Mouse (Mus musculus): ENCODE measurements around the gene Galk1.

The Galk1 gene

DNA sequence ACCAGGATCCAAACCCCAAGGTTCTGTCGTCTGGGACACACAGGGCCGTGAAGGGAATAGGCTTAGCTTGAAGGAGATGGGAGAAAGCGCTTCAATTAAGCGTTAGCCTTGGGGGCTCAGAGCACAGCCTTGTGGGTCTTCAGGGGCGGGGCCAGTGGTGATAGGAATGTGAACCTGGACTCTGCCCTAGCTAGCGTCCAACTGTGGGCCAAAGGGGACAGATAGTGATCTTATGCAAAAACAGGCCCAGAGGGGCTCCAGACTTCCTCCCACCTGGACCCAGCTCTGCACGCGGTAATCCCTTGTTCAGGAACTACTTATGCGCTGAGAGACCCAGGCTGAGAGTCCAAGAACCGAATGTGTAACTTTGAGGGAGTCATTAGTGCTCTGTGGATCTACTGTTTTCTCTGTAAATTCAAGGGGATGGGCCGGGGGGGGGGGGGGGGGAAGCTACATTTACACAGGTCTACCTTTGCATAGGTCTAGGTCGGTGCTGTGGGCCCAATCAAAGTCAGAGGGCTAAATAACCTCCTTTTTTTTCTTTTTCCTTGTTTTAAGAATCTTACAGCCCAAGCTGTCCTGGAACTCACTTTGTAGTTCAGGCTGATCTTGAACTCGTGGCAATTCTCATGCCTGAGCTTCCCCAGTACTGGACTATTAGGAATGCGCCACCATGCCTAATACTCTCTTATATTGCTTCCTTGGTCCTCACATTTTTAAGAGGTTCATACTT is 824 bp downstream of the Galk1 start:
- DNase-seq (ENCODE audit: low read depth, low spot score), result no peak

DNA sequence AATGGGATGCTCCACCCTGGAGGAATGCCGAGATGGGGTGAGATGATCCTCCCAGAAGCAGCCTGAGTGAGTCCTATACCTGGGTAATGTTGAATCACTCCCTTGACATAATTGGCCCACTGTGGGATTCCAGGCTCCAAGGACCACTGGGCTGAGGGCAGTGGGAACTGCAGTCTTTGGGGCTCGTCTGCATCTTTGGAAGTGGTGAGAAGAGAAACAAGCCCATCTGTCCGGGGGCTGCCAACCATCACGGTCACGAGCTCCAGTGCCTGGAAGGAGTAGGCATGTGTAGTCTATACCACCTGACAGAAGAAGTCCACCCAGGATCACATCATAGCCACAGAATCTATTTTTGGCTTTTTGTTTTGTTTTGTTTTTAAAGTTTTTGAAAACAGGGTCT is 1.6 kb downstream of the Galk1 start:
- no peak for DNase-seq (ENCODE audit: low read depth, low spot score)

DNA sequence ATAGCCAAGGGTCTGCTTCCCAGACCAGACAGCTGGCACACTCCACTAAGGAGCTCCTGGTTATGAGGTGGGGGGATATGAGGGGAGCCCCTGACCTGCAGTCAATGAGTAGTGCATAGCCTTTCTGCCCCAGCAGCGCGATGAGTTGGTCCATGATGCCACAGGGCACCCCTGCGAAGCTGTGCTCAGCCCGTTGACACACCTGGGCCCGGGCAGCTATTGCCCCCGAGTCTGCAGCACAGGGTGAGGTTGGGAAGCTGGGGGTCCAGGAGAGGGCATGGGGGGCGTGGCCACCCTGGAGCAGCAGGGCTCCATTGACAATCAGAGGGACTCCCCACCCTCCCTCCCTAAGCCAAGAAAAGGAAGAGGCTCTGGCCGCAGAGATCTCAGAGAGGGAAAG is 2.4 kb downstream of the Galk1 start:
- no peak for DNase-seq (ENCODE audit: low read depth, low spot score)

DNA sequence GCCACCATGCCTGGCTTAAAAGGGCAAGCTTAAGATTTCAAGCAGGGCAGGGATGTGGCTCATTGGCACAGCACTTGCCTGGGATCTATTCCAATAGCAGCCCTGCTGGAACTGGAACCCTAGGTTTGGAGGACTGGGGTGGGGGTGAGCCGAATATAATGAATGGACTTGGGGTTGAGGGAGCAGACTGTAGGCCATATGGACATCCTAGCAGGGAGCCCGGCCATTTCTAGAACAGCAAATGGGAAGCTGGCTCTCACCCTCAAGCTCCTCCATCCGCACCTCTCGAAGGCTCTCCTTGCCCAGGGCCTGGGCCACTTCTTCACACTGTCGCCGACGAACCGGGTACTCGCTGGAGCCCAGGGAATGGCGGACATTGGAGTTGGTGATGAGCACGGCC is 2.9 kb downstream of the Galk1 start:
- DNase-seq (ENCODE audit: low read depth, low spot score), result no peak

DNA sequence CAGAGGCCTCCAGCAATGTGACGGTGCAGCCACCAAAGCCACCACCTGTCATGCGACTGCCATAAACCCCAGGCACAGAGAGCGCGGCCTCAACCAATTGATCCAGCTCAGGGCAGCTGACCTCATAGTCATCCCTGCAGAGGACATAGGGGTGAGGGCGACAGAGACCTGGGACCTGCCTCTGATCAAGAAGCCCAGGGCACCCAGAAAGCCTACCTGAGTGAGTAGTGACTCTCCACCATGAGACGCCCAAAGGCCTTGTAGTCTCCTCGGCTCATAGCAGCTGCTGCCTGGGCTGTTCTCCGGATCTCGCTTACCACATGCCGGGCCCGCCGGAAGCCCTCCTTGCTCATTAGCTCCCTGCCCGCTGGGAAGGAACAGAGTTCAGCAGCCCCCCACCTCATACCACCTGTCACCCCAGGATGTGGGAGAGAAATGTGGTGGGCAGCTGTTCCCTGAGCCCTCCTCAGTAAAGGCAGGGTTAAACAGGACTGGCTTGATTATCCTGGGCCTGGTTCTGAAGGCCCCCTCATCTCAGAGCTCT is 3.6 kb downstream of the Galk1 start:
- no peak for DNase-seq (ENCODE audit: low read depth, low spot score)

DNA sequence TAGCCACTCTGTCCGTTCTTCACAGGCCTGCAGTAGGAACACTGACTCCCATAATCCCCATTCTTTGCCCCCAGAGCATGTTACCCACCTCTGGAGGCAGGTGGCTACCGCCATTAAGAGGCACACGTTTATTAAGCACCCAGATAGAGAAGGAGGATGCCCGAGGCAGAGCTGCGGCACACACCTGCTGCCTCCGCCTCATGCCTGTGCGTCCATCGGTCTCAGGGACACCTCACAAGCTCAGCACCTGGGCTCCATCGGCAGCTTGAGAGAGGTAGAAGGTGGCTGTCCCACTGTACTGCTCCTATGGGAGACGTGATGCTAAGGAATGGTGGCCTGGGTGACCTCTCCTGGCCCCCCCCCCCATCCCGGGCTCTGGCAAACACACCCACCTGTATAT is 4.1 kb downstream of the Galk1 start:
- no peak for DNase-seq (ENCODE audit: low read depth, low spot score)

DNA sequence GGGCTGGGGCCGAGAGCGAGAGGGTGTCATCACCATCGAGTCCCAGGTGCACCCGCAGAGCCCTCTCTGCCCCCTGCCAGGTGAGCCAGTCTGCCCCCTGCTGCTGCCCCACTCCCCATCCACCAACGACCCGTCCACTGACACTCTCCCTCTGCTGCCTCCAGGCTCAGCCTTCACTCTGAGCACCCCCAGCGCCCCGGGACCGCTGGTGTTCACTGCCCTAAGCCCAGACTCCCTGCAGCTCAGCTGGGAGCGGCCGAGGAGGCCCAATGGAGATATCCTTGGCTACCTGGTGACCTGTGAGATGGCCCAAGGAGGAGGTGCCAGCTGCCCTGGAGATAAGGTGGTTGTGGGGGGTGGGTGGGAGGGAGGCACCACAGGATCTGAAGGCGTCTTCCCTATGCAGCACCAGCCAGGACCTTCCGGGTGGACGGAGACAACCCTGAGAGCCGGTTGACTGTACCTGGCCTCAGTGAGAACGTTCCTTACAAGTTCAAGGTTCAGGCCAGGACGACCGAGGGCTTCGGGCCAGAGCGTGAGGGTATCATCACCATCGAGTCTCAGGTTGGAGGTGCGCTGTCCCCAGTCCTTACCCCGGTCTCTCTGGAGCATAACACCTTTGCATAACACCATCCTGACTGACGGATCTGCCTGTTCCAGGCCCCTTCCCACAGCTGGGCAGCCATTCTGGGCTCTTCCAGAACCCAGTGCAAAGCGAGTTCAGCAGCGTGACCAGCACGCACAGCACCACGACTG is 5.2 kb downstream of the Galk1 start:
- no peak for DNase-seq (ENCODE audit: low read depth, low spot score)

DNA sequence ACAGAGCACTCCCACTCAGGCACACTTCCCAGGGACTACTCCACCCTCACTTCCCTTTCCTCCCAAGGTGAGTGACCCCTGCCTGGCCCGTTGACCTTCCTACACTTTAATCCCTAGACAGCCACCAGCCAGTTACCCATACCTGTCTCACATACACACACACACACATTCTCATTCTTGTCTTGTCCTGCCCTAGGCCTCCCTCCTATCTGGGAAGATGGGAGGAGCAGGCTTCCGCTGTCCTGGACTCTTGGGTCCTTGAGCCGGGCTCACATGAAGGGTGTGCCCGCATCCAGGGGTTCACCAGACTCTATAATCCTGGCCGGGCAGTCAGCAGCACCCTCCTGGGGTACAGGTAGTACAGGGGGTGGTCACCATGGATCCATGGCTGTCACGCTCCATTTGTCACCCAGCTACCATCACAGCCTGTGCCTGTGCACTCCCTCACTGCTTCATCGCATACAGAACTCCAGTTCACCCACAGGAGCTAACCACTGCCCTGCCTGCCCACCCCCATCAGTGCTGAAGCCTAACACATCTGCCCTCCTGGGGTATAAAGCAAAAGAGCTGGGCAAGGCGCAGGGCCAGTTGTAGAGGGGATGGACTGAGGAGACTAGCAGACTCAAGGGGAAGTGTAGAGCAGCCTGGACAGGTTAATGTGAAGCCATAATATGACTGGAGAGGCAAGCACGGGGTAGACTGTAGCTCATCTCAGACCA is 6.7 kb downstream of the Galk1 start:
- no peak for DNase-seq (ENCODE audit: low read depth, low spot score)

DNA sequence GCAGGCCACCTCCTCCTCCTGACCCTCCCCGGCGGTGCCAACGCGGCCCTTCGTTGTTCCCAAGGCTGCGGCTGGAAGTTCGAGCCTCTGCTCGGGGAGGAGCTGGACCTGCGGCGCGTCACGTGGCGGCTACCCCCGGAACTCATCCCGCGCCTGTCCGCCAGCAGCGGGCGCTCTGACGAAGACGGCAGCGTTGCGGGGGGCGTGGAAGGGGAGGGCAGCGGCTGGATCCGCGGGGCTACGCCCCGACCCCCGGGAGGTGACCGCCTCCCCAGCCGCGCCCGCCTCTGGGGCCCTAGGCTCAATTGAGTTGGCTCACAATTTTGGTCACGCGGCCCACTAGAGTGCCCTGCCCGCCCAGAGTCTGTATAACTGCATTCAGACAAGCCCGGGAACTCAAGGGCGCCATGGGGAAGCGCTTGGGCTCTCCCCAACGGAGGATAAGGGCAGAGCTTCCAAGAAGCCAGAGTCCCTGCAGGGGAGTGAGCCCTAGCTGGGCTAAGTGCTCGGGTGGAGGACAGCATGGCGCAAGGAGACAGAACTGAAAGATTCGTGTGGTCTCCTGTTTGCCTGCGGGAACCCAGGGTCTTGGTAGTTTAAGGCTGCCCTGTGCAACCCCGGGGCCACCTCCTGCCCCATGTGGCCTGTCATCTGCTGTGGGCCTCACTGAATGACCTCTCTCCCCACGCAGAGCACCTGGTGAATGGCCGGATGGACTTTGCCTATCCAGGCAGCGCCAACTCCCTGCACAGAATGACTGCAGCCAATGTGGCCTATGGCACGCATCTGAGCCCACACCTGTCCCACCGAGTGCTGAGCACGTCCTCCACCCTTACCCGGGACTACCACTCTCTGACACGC is 7.4 kb downstream of the Galk1 start:
- DNase-seq (ENCODE audit: low read depth, low spot score), result no peak

DNA sequence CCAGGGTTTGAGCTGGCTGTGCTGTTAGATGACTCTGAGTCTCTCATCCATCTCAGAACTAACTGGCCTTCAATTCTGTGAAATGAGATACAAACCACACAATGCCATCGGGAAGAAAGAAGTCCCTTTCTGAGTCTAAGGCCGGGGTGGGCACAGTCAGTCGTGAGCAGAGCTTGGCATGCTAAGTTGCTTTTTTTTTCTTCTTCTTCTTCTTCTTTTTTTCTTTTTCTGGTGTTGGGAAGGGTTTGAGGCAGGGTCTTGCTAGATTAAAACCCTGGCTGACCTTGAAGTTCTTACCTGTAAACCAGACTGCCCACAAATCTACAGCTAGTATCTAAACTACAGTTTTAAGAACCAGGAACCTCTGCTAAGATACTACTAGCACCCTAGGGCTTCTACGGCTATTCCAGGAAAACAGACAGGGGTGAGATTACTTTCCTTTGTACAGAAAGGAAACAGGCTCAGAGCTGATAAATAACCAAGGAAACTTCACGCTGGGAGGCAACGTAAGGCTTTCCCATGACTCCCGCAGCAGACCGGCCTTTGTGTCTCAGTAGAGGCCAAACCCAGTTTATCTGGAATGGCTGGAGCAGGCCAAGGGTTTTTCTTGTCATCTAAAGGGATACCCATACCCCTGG is 8.2 kb downstream of the Galk1 start:
- no peak for DNase-seq (ENCODE audit: low read depth, low spot score)

DNA sequence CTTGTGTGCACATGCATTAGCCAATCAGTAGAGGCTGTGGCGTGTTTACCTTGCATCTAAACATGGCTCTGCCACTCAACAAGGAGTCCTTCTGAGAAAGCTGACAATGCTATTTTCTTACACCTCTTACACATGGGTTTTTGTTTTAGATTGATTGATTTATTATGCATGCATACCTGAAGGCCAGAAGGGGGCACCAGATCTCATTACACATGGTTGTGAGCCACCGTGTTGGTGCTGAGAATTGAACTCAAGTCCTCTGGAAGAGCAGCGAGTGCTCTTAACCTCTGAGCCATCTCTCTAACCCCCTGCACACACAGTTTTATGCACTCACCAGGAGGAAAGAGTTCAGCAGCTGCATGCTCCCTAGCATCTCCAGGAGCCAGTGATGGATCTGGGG is 9.6 kb downstream of the Galk1 start:
- no peak for DNase-seq (ENCODE audit: low read depth, low spot score)

DNA sequence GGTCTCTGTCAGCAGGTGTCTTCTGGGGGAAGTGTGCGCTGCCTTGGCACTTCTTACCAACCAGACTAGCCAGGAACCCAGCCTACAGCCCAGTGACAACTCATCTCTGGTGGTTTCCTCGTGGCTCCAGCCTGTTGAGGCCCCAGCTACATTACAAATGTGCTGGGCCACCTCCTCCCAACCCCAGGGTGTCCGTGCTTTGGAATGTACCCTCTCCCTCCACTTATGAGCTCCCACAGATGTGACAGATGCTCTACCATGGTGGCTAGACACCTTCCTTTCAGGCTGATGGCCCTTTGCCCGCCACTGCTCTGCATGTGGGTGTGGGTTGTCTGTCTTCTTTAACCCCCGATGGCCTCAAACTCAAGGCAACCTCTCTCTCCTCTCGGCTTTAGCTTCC is 10.8 kb downstream of the Galk1 start:
- DNase-seq (ENCODE audit: low read depth, low spot score), result no peak

DNA sequence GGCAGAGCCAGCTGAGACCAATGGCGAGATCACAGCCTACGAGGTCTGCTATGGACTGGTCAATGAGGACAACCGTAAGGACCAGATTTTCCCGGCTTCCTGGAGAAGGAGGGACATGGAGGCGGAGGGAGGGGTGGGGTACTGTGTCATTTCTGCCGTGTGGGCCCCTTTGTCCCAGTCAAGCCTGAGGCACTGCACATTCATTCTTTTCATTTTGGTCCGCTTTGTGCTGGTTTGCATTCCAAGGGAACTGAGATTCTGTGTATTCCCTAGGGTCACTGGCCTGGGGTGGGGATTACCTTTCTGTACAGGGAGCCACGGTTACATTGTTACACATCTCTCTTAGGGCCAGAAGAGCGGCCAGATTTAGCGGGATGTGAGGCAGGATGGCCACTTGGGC is 11.9 kb downstream of the Galk1 start:
- DNase-seq (ENCODE audit: low read depth, low spot score), result no peak

DNA sequence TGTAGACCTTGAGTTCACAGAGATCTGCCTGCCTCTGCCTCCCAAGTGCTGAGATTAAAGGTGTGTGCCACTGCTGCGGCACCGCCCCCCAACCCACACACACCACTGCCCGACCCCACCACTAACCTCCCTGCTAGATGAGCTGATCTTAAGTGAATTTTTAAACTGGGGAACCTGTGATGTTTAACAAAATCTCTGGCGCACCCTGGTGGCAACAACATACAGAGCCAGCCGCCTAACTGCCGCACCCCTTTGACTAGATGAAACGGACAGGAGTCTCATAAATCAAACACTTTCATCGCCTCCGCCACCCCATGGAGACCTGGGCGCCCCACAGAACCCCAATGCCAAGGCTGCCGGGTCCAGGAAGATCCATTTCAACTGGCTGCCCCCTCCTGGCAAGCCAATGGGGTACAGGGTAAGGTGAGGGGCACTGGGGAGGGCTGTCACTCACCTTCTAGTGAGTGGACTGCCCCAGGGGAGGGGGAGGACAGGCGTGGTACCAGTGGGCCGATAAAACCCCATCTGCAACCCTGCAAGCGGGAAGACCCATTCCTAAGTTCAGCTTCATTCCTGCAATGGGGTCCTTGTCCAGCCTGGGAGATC is 12.9 kb downstream of the Galk1 start:
- DNase-seq (ENCODE audit: low read depth, low spot score), result no peak

DNA sequence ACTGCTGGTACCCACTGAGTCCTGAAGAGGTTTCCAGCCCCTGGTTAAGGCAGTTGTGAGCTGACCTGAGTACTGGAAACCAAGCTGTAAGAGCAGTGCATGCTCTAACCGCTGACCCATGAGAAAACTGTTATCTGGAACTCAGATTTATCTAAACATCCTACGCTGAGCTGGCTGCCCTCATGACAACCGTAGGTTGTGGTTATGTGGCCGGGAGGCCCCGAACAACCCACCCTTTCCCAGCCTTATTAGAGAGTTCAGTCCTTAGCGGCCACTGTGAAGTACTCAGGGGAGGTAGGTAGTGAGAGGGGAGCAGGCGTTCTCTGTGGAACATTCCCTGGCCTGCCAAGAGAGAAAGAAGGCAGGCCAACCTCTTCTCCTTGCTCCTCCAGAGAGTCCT is 13.5 kb downstream of the Galk1 start:
- no peak for DNase-seq (ENCODE audit: low read depth, low spot score)

DNA sequence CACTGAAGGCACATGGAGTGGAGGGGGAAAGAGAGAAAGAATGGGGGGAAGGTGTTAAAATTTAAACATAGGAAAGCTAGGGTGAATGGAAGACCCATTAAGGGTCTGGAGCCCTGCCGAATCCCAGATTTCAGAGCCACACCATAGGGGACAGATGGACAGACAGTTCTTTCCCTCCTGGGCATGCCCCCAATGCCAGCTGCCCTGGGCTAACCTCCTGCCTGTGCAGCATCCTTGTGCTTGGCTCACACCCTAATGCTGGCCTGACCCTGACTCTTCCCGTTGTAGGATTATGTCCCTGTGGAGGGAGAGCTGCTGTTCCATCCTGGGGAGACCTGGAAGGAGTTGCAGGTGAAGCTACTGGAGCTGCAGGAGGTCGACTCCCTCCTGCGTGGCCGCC is 14.9 kb downstream of the Galk1 start:
- no peak for DNase-seq (ENCODE audit: low read depth, low spot score)

DNA sequence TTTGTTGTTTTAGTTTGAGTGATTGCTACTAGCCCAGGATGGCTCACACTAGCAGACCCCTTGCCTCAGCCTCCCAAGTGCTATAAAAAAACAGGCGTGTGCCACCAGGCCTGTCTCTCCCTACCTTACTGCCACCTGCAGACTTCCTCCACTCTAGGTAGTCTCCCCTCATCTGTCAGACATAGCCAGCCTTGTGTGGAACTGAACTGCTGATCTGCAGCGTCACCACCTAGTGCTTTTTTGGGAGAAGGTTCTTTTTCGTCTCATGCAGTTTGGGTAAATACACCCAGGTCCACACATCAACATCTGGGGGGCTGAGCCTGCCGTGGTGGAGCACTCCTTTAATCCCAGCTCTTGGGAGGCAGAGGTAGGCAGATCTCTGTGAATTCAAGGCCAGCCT is 15.5 kb downstream of the Galk1 start:
- no peak for DNase-seq (ENCODE audit: low read depth, low spot score)

DNA sequence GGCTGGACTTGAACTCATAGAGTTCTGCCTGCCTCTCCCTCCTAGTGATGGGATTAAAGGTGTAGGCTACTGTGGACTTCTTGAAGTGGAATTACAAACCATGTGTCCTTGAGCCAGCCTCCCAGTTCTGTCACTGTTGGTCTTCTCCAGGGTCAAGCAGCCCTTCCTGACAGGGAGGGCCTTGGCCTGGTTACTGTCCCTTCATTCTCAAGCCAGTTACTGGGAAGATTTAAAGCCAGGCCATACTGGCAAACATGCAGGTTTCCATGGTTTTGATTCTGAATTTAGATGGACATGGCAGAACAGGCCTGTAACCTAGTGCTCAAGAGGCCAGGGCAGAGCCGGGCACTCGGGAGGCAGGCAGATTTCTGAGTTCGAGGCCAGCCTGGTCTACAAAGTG is 17.3 kb downstream of the Galk1 start:
- no peak for DNase-seq (ENCODE audit: low read depth, low spot score)

DNA sequence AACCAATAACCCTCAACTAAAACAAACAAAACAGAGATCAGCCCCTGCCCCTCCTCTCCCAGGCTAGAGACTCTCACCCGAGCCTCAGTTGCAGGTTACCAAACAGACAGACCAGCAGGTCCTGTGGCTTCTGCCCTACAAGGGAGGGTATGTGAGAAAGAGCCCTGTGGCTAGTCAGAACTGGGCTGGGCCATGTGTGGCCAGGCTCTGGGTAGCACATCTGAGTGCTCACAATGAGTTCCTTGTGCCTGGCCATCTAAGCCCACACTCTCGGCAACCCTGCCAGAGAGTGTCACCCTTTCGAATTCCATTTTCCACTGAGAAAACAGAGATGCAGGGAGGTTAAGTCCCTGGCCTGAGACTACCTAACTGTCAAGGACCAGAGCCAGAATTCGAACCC is 20.4 kb downstream of the Galk1 start:
- no peak for DNase-seq (ENCODE audit: low read depth, low spot score)

DNA sequence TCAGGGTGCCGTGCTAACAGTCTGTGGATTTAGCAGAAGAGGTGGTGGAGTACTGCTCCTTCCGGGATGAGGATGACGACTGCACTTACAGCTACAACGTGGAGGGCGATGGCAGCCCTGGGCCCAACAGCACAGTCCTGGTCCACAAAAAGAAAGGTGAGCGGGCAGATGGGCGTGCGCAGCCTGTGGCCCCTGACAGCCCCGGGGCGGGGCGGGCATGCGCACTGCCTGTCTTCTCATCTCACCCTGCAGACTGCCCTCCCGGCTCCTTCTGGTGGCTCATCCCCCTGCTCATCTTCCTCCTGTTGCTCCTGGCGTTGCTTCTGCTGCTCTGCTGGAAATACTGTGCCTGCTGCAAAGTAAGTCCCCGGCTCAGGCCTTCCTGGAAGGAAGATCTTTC is 22.8 kb downstream of the Galk1 start:
- no peak for DNase-seq (ENCODE audit: low read depth, low spot score)

DNA sequence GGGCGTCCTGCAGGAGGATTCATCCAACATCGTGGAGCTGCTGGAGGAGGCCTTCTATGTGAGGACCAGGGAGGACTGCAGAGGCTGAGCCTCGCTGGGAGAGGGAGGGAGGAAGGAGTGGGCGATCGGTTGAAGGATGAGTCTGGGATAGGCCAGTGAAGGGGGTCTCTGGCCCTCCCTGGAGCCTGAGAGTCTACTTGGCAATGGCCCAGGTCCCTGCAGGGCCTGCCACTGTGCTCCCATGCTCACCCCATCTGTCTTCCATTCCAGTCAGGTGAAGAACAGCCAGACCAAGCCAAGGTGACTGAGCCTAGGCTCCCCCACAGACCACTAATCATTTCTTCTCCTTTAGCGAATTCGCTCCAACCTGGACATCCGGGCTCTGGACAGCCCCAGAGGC is 29.2 kb downstream of the Galk1 start:
- DNase-seq (ENCODE audit: low read depth, low spot score), result no peak
